In genomic region chr6:125425205-125426090, GRCm38 (mm10) we compare ENCODE assay signal across 8 mouse cellular contexts. TPM values are rescaled to one million over a fixed set of nuclear protein-coding genes. Genes with fewer than 3 reads are reported as not detected.
DNase-seq lines count a peak whose midpoint lies in the region; ATAC-seq lines count a peak whose summit lies in the region.
"Had no signal": no experiment of that assay in that cellular context is flagged by ENCODE, and none has a peak within 500 bp of the region (broad histone marks: within the 10 kb centered on the region; RNA-seq: fewer than 3 reads in every experiment).

No protein-coding gene starts in this region.

- no peak overlapping the region for H3K4me2 ChIP-seq in midbrain, embryonic 11.5 days
- no peak overlapping the region for H3K4me2 ChIP-seq in midbrain, embryonic 14.5 days (ENCODE audit: low read length)
- peak overlapping the region; percentile 28 for H3K4me2 ChIP-seq in liver, embryonic 11.5 days

- ATAC-seq in midbrain, embryonic 11.5 days (ENCODE audit: low FRiP score) = no peak
- no peak for ATAC-seq in midbrain, embryonic 14.5 days (ENCODE audit: low FRiP score, low TSS enrichment)
- ATAC-seq in liver, embryonic 11.5 days (replicated peaks; ENCODE audit: low FRiP score) = no peak

- peak; percentile 79 for DNase-seq in midbrain, embryonic 11.5 days (ENCODE audit: low spot score, missing footprints)
- no peak for DNase-seq in midbrain, embryonic 14.5 days
- peak; percentile 29 for DNase-seq in T-cell, adult 2 months (ENCODE audit: low spot score)
- DNase-seq in liver, embryonic 11.5 days (ENCODE audit: low spot score) = no peak
- peak; percentile 43 for DNase-seq in thymus, postnatal 4 days
- DNase-seq in frontal cortex, postnatal 36 days (ENCODE audit: low spot score in 2 of 2) = no peak
- DNase-seq in lung, adult 18-20 months = no peak

- H3K9ac ChIP-seq in midbrain, embryonic 11.5 days (ENCODE audit: low read length) = no peak overlapping the region
- no peak overlapping the region for H3K9ac ChIP-seq in midbrain, embryonic 14.5 days (replicated peaks; ENCODE audit: low read length)
- no peak overlapping the region for H3K9ac ChIP-seq in liver, embryonic 11.5 days (ENCODE audit: low read depth, low read length)

- no peaks in the 10 kb centered on the region for H3K9me3 ChIP-seq in midbrain, embryonic 11.5 days (ENCODE audit: control insufficient read depth, low read length)
- no peaks in the 10 kb centered on the region for H3K9me3 ChIP-seq in midbrain, embryonic 14.5 days (ENCODE audit: control insufficient read depth, low read length)
- no peaks in the 10 kb centered on the region for H3K9me3 ChIP-seq in liver, embryonic 11.5 days (ENCODE audit: control insufficient read depth, low read length)
- H3K9me3 ChIP-seq: lung, embryonic 15.5 days had no signal

- WGBS in midbrain, embryonic 11.5 days = 63% methylated on average over 15 of the region's 15 CpGs
- 50% methylated on average over 15 of the region's 15 CpGs for WGBS in midbrain, embryonic 14.5 days
- 48% methylated on average over 15 of the region's 15 CpGs for WGBS in liver, embryonic 11.5 days

- H3K4me1 ChIP-seq in midbrain, embryonic 11.5 days (ENCODE audit: control insufficient read depth, insufficient read depth, low read length) = peaks cover 6% of the 10 kb centered on the region
- H3K4me1 ChIP-seq in midbrain, embryonic 14.5 days (ENCODE audit: control insufficient read depth, insufficient read depth, low read length) = peaks cover 8% of the 10 kb centered on the region
- H3K4me1 ChIP-seq in liver, embryonic 11.5 days (replicated peaks; ENCODE audit: control insufficient read depth, insufficient read depth, low read length) = peaks cover 15% of the 10 kb centered on the region; the same call in 1 of the 2 replicates

- no peaks in the 10 kb centered on the region for H3K36me3 ChIP-seq in midbrain, embryonic 11.5 days (ENCODE audit: control insufficient read depth, insufficient read depth, low read length)
- H3K36me3 ChIP-seq in midbrain, embryonic 14.5 days (ENCODE audit: control insufficient read depth, insufficient read depth, low read length) = no peaks in the 10 kb centered on the region
- H3K36me3 ChIP-seq in liver, embryonic 11.5 days (ENCODE audit: control insufficient read depth, insufficient read depth, low read length) = no peaks in the 10 kb centered on the region
- H3K36me3 ChIP-seq: lung, embryonic 15.5 days had no signal

- H3K27me3 ChIP-seq in midbrain, embryonic 11.5 days (ENCODE audit: control insufficient read depth, insufficient read depth, low read length) = no peaks in the 10 kb centered on the region
- no peaks in the 10 kb centered on the region for H3K27me3 ChIP-seq in midbrain, embryonic 14.5 days (ENCODE audit: control insufficient read depth, insufficient read depth, low read length)
- no peaks in the 10 kb centered on the region for H3K27me3 ChIP-seq in liver, embryonic 11.5 days (replicated peaks; ENCODE audit: control insufficient read depth, insufficient read depth, low read length)
- H3K27me3 ChIP-seq: lung, embryonic 15.5 days had no signal

- no peak overlapping the region for H3K27ac ChIP-seq in midbrain, embryonic 11.5 days (ENCODE audit: low read depth, low read length)
- H3K27ac ChIP-seq in midbrain, embryonic 14.5 days (replicated peaks; ENCODE audit: low read depth, low read length) = no peak overlapping the region
- H3K27ac ChIP-seq in liver, embryonic 11.5 days (ENCODE audit: low read depth, low read length) = no peak overlapping the region

- H3K4me3 ChIP-seq in midbrain, embryonic 11.5 days (ENCODE audit: low read depth, low read length) = no peak overlapping the region
- no peak overlapping the region for H3K4me3 ChIP-seq in midbrain, embryonic 14.5 days (replicated peaks; ENCODE audit: low read depth, low read length)
- no peak overlapping the region for H3K4me3 ChIP-seq in liver, embryonic 11.5 days (ENCODE audit: low read depth, low read length)

RNA-seq across cellular contexts. Expression of gene Plekhg6, which starts 44.9 kb away (rescaled TPM):
- not detected in 2 replicates for polyA plus RNA-seq in midbrain, embryonic 11.5 days (2014; fragmentation: Nextera tagmentation; extraction: Ambion mirVana)
- polyA plus RNA-seq in midbrain, embryonic 14.5 days (2014; fragmentation: Nextera tagmentation; extraction: Ambion mirVana) = 0.08 TPM in 1 of 2 replicates, not detected in the other
- polyA plus RNA-seq in liver, embryonic 11.5 days (2014; fragmentation: Nextera tagmentation; extraction: Ambion mirVana) = 0.30 and 0.35 TPM in 2 replicates

Comparison
In these comparisons a context has a peak if more than half of its experiments do, and no peak if none do; other contexts are left out.
1. DNase-seq: peak in midbrain, embryonic 11.5 days (single experiment), T-cell, adult 2 months (single experiment) and thymus, postnatal 4 days (single experiment); none in midbrain, embryonic 14.5 days (single experiment), liver, embryonic 11.5 days (single experiment), frontal cortex, postnatal 36 days (0 of 2) and lung, adult 18-20 months (0 of 2).